Mouse (Mus musculus): ENCODE measurements around the gene Tnk2.
A peak's percentile ranks its signal among the peaks of the same experiment; 100 is the strongest.

The Tnk2 gene

GRCm38 (mm10) chr16:32678812-32679211, 35.1 kb downstream of the Tnk2 start:
- no peak for DNase-seq (ENCODE audit: low read depth)

DNA sequence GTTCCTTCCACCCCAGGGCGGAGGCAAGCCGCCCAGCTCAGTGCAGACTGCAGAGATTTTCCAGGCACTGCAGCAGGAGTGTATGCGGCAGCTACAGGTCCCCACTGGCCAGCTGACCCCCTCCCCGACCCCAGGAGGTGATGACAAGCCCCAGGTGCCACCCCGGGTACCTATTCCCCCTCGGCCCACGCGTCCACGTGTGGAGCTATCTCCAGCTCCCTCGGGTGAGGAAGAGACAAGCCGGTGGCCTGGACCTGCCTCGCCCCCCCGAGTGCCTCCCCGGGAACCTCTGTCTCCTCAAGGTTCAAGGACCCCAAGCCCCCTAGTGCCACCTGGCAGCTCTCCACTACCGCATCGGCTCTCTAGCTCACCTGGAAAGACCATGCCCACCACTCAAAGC, 36.3 kb downstream of the Tnk2 start:
- DNase-seq (ENCODE audit: low read depth) = no peak

- DNase-seq (ENCODE audit: low read depth) = no peak
Measured at GRCm38 (mm10) chr16:32680806-32681205, 37.1 kb downstream of the Tnk2 start.

DNA sequence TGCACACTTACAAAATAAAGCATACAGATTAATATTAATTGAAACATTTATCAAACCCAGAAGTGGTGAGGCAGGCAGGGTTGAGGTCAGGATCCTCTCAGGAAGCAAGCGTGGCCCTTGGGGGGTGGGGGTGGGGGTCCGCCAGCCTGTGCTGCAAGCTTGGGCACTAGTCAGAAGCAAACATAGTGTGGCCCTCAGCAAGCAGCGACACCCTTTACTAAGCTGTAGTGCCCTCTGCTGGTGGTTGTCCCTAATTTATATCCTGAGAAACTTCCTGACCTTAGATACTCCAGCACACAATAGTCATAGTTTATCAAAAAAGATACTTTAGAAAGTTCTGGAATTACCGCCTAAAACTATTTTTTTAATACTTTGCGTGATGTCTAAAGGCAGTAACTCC, 38.5 kb downstream of the Tnk2 start:
- peak; percentile 86 for DNase-seq (ENCODE audit: low read depth)

DNA sequence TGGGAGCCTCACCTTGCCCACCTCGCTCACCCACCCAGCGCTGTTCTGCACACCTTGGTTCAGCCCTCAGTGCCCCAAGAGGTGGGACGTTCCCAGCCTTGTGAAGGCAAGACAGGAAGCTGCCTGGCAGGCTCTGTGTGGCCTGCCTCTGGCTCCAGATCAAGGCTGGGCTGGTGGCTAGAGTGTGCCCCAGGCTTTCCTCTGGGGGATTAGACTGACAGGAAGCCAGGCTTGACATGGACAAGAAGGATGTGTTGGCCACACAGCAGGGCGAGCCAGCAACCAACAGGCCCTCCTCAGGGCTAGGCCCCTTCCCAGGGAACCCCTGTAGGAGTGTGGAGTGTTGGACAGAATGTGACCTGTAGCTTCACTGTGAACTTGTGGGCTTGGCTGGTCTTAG, 39.2 kb downstream of the Tnk2 start:
- peak; percentile 23 for DNase-seq (ENCODE audit: low read depth)

GRCm38 (mm10) chr16:32683343-32683742, 39.7 kb downstream of the Tnk2 start:
- DNase-seq (ENCODE audit: low read depth) = peak; percentile 67

GRCm38 (mm10) chr16:32685405-32685804, 41.7 kb downstream of the Tnk2 start:
- DNase-seq (ENCODE audit: low read depth) = no peak

DNA sequence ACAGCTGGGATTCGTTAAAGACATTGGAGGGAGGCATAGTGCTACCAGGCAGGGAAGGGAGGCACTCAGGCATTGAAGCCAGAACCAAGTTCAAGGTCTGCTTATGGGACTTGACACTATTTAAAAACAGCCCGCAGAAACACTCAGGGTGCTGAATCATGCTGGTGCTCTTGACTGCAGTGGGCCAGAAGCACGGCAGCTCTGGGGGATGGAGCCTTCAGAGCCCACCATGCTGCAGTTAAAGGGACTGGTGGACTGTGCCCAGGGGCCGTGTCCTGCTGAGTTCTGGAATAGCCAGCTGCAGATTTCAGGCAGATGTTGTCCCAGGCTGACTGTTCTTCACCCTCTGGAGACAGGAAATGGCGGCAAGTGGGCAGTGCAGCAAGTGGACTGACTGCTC, 42.3 kb downstream of the Tnk2 start:
- DNase-seq (ENCODE audit: low read depth) = no peak

DNA sequence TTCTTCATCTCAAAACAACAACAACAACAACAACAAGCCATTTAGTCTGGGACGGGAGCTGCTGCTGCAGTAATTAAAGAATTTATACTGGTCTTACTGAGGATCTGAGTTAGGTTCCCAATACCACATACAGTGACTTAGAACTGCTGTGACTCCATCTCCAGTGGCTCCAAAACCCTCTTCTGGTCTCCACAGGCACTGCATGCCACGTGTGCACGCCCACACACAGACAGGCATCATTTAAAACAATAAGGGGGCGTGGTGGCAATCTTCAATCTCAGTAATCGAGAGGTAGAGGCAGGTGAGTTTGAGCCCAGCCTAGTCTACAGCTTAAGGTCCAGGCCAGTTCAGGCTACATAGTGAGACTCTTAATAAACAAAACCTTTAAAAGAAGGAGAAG, 43.5 kb downstream of the Tnk2 start:
- peak; percentile 40 for DNase-seq (ENCODE audit: low read depth)

DNA sequence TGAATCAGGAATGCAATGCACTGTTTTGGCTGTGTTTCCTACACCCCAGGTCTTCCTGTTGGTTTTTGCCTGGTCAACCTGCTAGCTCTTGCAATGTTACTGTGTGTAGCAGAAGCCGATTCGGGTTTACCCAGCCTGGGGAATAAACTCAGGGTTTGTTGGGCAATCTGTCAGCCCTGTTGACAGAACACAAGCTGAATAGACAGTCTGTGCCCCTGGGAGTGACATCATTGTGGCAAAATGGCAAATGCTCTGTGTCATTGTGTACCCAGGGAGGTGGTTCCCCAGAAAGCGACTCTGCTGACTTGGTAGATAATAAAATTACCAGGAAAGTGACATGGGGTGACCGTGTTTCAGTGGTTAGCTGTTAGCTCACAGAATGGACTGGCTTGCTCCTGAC, 45.1 kb downstream of the Tnk2 start:
- DNase-seq (ENCODE audit: low read depth) = no peak

DNA sequence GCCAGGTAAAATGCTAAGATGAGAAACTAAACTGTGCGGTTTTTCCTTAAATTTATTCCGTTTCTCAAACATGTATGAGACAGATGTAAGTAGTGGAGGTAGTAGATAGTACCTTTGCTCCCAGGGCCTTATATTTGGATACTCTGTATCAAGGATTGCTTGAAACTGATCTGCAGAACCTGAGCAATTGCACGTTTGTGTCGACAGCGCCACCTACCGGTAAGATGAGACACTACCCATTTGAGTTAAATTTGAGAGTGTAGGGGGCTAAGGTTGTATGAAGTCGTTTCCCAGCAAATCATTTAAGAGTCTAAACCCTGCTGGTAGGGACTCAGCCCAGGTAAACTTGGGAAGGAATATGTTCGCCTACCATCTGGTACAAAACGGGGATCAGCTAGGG, 45.8 kb downstream of the Tnk2 start:
- peak; percentile 83 for DNase-seq (ENCODE audit: low read depth)

- DNase-seq (ENCODE audit: low read depth) = peak; percentile 72
Measured at GRCm38 (mm10) chr16:32696841-32697464, 53.3 kb downstream of the Tnk2 start.

- DNase-seq (ENCODE audit: low read depth) = no peak
Measured at GRCm38 (mm10) chr16:32697665-32698446, 54.2 kb downstream of the Tnk2 start.

DNA sequence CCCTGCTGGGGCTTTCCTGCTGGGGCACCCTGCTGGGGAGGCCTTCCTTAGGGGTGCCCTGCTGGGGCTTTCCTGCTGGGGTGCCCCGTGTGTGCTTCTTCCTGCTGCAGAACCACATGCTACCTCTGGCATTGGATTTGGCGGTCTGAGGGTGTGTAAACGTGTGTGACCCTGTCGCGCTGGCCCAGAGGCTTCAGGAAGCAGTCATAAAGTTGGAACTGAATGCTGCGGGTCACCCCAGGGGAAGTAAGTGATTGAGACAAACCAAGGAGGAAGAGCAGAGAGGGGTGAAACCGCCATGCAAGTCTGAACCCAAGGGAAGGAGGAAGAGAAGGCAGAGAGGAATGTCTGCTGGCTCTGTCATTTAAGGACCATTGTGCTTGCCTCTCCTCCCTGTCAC, 54.9 kb downstream of the Tnk2 start:
- DNase-seq (ENCODE audit: low read depth) = no peak

DNA sequence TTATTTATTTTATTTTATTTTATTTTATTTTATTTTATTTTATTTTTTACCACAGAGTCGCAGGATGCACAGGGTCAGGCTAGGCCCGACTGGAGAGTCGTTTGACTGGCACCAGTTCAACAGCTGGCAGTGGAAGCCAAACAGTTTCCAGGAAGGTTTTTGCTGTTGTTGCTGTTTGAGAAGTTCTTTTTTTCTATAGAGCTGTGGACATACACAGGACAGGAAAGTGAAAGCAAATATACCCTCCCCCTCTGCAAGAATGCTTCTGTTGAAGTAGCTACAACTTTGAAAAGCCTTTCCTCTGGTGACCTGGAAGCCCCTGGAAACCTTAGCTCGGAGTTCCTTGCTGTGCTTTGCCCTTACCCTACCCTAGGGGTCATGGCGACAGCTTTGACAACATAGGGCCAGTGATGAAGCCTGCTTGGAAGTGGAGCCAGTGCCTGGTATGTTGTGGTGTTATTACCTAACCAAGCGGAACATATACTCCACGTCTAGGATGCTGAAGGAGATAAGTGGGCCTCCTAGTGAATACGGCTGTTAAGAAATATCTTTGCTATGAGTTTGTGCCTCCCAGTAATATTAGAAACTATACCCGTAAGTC, 59.7 kb downstream of the Tnk2 start:
- DNase-seq (ENCODE audit: low read depth) = no peak

DNA sequence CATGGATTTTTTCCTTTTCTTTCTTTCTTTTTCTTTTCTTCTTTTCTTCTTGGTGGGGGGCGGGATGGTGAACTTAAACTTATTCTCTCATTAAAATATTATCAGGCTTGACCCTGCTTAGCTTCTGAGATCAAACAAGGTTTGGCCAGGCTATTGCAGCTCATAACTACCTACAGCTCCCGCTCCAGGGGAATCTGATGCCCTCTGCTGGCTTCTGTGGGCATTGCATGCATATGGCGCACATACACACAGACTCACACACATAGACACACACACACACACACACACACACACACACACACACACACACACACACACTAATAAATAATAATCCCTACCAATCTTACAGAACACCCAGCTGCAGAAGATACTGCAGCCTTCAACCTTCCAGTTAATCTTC, 61.9 kb downstream of the Tnk2 start:
- DNase-seq (ENCODE audit: low read depth) = no peak

DNA sequence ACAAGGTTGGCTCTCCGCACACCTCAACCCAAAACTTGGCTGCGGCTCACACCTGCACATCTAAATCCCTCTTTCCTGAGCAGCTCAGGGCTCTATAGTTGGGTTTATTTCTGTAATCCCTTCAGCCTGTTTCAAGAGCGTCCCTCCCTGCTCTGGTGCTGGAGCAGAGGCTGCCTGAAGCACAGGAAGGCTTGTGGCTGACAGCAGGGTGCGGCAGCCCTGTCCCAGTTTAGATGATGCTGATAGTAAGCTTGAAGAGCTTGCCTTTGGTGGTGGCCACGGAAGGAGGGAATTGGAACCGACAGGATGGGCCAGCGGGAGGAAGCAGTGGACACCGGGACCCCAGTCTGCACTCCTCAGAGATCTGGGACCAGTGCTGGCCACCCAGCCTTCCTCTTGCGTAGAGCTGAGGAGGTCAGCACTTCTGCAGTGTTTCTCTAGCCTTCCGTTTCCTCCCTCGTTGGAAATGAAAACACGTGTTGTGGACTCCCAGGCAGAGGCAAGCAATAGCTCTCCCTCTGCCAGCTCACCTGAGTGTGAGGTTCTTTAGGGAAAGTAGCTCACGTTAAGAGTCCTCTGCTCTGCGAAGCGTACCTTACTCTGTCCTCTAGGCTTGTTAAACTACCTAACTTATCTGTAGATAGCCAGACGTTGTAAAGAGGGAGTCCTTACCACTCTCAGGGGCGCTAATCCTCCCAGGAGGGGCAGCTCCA, 63.6 kb downstream of the Tnk2 start:
- DNase-seq (ENCODE audit: low read depth) = no peak

DNA sequence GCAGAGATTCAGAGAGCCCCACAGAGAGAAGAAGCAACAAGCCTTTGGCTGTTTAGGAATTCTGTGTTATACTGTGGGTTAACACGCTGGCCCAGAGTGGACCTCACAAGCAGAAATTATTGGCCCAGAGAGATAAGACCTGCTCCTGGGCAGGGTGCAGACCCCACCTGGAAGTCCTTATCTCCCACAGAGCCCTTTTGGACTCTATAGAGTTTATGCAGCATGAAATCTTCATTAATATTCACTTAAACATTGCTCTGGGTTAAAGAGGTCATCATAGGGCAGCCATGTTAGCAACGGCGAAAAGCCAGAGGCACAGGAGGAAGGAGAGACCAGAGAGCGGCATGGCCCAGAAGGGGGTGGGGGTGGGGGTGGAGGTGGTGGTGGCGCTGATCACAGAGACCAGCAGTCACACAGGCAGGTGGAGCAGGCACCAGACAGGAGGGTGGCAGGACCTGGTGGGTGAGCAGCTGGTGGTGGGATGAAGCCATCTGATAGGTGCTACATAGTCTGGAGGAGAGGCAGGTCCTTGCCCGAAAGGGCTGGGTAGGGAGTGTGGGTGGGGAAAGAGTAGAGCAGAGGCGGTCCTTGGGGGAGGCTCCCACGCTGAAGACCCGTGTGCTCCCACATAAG, 64.3 kb downstream of the Tnk2 start:
- DNase-seq (ENCODE audit: low read depth) = no peak

DNA sequence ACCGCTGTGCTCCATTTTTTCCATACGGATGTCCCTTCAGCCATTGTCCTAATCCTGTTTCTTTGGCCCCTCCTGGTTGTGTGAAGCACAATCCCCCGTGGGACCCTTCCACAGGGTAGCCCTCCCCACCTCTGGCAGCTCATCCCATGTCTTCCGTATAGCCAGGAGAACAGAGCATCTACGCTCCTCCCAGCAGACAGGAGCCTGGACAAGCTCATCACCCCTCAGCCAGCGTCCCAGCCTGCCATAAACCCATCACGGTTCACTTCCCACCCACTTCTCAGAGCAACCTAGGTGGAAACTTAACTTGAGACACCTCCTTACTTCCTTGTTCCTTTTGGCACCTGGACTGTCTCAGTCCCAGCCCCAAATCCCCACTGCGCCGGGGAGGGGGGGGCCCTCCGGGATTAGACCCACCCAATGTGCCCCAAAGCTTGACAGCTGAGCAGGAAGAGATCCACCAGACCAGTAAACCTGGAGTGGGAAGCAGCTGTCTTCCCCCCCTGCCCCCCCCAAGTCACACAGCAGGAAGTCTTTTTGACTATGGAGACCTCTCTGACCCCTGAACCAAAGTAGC, 64.9 kb downstream of the Tnk2 start:
- DNase-seq (ENCODE audit: low read depth) = no peak

- no peak for DNase-seq (ENCODE audit: low read depth)
Measured at GRCm38 (mm10) chr16:32709116-32709515, 65.4 kb downstream of the Tnk2 start.

GRCm38 (mm10) chr16:32710426-32711070, 66.9 kb downstream of the Tnk2 start:
- DNase-seq (ENCODE audit: low read depth) = no peak
